Mouse (Mus musculus) embryonic fibroblast, embryonic 13.5 days (primary cell): ENCODE results near the gene Lrba. TPM values are rescaled to one million over a fixed set of nuclear protein-coding genes. Genes with fewer than 3 reads are reported as not detected.

Experiments used
- H3K27ac ChIP-seq: 2 replicates; pipeline ENCODE4 v1.5.1; 2012; ENCODE audit warnings: low read length, control low read depth, inconsistent platforms; ENCODE audit not compliant: insufficient read depth
- H3K4me1 ChIP-seq: 2 replicates; pipeline ENCODE4 v1.6.1; 2011; ENCODE audit warnings: low read length; ENCODE audit not compliant: control insufficient read depth, insufficient read depth
- H3K4me3 ChIP-seq: 2 replicates; pipeline ENCODE4 v1.5.1; 2011; ENCODE audit warnings: mild to moderate bottlenecking, control low read depth, low read length; ENCODE audit not compliant: insufficient read depth
- CTCF ChIP-seq: IDR thresholded peaks from 2 replicates; pipeline ENCODE4 v1.5.1; 2011; ENCODE audit warnings: mild to moderate bottlenecking, control low read depth, low read length, moderate library complexity, borderline replicate concordance; ENCODE audit not compliant: insufficient read depth
- POLR2A ChIP-seq: IDR thresholded peaks from 2 replicates; pipeline ENCODE4 v1.6.1; 2011; ENCODE audit warnings: low read depth, mild to moderate bottlenecking, control low read depth, low read length, moderate library complexity
- polyA plus RNA-seq: library from polyadenylated mRNA; stranded (reverse); fragments of >200 nt; gene quantifications from 2 replicates; pipeline ENCODE4 v1.2.4, GENCODE M21; 2011; ENCODE audit warnings: low read depth; ENCODE audit not compliant: missing spikeins, insufficient read length

The Lrba gene
- polyA plus RNA-seq, 1 experiment, result 17.8 TPM

DNA sequence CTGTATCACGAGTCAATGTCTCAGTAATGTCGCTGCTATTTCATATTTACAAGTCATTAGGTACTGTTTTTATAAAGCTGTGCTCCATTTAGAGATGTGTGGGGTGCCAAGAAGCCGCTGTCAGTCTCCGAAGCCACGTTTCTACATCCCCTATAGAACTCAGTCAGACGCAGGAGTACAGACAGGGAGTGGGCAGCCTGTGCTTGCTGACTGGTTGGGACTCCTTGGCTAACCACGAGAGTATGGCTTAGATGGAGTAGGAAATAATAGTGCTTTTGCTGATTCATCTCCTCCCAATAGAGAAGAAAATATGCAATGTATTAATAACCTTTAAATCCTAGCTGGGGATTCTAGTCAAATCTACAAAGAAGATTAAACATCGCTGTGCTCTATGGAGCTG, 576.4 kb downstream of the Lrba start:
- TF ChIP-seq POLR2A (no peak), CTCF (no peak)
- 0 out of 2 replicates have a peak, but pooled peaks cover 4% of the 10 kb centered on the region for H3K4me1 ChIP-seq
- H3K27ac ChIP-seq, result peak overlapping the region; percentile 19; the same call in 1 of the 2 replicates
- no peak overlapping the region for H3K4me3 ChIP-seq

DNA sequence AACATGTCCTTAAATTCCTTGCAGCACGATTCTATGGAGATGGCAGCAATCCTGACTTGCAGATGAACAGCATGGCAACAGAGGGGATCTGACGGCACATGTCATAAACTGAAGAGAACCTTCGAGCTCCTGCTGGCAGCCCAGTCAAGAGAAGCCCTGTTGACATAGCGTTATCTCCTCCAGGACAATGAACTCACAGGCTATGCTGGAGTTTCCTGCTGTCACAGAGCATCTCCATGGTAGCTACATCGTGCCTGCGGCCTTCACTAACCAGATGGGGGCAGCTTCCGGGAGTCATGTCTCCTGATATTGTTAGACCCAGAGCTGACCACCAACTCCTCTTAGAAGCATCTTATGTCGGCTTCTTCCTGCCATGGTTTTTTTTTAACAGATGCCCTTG, 578.3 kb downstream of the Lrba start:
- Histone ChIP-seq H3K4me1 (0 out of 2 replicates have a peak, but pooled peaks cover 4% of the 10 kb centered on the region), H3K27ac (no peak overlapping the region), H3K4me3 (no peak overlapping the region)
- TF ChIP-seq CTCF (no peak), POLR2A (no peak)

DNA sequence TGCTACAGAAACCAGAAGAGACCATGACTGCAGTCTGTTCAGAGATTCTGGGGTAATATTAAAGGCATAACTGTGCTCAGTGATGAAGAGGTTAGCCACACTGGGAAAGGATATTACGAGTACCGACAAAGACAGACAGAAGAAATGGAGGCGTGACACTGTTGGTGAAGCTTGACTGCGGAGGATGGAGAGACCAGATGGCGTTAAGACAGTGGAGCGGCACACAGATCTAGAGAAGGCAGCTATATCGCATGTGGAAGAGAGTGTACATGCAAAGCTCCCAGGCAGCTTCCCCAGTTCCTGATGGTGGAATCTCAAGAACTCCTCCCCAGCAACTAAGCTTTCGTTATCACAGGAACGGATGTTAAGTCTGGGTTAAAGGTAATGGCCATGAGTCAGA, 579.8 kb downstream of the Lrba start:
- no peak overlapping the region for H3K4me3 ChIP-seq
- TF ChIP-seq POLR2A (no peak), CTCF (no peak)

DNA sequence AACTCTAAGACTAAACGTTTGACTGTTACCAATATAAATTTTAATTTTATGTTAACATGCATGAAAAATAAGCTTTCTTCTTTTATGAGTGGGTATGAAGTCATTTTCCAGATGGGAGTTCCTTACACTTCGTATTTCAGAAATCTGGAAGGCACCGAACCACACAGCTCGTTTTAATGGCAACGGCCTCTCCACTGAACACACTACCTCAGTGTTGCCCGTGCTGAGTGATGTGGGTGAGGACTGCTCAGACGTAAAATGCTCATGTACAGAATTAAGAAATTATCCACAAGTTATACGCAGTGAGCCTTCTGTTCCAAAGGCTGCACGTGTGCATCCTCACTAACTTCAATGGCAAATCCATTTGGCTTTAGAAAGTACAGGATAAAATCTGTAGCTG, 582.4 kb downstream of the Lrba start:
- TF ChIP-seq CTCF (no peak), POLR2A (no peak)
- Histone ChIP-seq H3K4me1 (peaks cover 5% of the 10 kb centered on the region), H3K27ac (no peak overlapping the region), H3K4me3 (no peak overlapping the region)

More for the DNA sequence above, 579.8 kb downstream of the Lrba start:
- Histone ChIP-seq H3K27ac (no peak overlapping the region), H3K4me1 (peaks cover 5% of the 10 kb centered on the region; the same call in 1 of the 2 replicates)

DNA sequence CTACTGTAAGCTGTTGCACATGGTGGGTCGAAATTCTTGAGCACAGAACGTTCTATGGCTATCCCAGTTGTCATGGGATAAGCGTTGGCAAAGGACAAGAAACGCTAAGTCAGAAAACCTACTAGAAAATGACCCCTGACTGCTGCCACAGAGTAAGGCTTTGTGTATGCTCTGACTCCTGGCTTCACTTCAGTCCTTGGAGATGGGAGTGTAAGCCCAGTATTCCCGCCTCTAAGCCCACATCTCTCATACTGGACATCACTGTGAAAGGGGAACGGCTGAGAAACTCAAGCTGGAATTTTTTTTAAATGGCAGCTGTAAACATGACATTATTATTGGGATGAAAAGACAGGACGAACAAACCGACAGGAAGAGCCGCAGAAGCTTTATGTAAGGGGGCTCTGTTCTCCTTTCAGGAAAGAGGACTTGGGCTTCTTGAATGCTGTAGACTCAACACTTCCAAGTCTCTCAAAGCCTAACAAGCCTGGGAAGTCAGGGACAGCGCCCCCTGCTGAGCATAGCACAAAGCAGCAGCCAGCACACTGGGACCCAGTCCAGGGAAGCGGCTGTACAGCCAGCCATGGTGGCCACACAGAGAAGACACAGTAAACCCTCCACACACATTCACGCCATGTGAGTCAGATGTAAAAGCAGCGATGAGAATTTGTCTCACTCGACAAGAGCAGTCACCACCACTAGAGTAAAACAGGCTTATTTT, 583.4 kb downstream of the Lrba start:
- no peak overlapping the region for H3K4me3 ChIP-seq
- no peak overlapping the region for H3K27ac ChIP-seq
- H3K4me1 ChIP-seq, result peaks cover 5% of the 10 kb centered on the region
- peak; percentile 51; the same call in 1 of the 2 replicates for TF ChIP-seq CTCF
- TF ChIP-seq POLR2A, result no peak

DNA sequence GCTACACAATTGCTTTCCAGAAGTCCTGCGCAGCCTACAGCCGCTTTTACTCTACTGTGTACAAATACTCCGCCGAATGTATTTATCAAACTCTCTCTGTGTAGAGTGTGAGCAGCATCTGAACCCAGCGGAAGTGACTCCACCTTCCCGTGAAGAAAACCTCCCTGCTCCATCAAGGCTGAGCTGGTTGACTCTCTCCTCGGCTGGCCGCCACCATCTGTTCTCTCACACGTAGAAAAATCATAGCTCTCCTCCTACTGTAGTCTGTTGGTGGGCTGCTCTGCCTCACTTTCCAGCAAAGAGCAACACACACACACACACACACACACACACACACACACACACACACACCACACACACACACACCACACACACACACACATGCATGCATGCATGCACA, 584.7 kb downstream of the Lrba start:
- no peak for TF ChIP-seq POLR2A
- TF ChIP-seq CTCF, result no peak
- peak overlapping the region; percentile 91 for H3K27ac ChIP-seq
- H3K4me1 ChIP-seq, result peaks cover 5% of the 10 kb centered on the region
- no peak overlapping the region for H3K4me3 ChIP-seq

DNA sequence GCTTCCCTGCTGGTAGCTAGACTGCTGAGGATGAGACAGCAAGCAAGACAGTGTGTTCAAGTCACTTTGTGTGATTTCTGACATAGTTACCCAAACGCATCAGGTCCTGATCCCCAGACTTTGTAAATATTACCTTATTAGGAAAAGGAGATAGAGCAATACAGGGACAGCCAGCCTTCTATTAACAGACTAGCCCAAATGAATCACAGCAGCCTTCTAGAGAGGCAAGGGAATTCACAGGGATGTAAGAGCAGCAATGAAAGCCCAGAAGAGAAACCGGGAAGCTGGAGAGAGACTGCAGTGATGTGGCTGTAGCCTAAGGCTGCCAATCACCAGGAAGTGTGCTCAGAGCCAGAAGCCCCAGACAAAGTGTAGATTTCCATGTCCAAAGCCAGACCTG, 585.2 kb downstream of the Lrba start:
- no peak overlapping the region for H3K4me3 ChIP-seq
- TF ChIP-seq CTCF (no peak), POLR2A (no peak)
- peaks cover 5% of the 10 kb centered on the region for H3K4me1 ChIP-seq
- H3K27ac ChIP-seq, result peak overlapping the region; percentile 91

DNA sequence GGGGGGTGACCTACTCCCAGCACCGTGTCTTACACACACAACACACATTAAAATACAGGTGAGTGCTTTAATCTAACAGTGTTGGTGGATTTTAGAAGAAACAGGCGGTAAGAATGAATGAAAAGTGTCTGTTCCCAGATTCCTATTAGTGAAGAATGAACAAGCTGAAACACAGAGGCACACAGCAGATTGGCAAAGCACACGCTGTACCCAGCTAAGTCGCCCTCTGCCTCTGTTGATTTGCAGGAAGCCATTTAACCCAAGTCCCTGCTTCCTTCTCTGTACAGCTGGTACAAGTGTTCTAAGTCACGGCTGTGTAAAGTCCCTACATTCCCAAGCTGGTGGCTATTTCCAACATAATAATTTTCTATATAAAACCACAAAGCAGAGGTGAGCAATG, 586.4 kb downstream of the Lrba start:
- peaks cover 5% of the 10 kb centered on the region for H3K4me1 ChIP-seq
- no peak overlapping the region for H3K27ac ChIP-seq
- no peak overlapping the region for H3K4me3 ChIP-seq
- TF ChIP-seq POLR2A, result no peak
- TF ChIP-seq CTCF, result no peak

DNA sequence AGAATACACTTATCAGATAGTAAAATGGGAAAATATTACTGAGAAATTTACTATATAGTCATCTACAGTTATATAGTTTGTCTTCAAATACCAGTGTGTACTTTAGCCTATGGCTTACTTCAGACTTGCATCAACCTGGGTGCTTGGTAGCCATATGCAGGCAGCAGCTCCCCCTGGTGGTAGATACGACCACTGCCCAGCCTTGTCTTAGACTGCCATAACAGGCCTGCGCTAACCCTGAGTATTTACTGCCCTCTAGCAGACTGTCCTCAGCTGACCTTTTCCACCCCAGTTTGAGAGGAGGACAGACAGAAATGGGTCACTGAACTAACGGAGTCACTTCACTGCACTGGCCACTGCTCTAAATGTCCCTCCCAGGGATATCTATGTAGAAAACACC, 588.2 kb downstream of the Lrba start:
- Histone ChIP-seq H3K4me1 (peaks cover 5% of the 10 kb centered on the region), H3K4me3 (no peak overlapping the region), H3K27ac (no peak overlapping the region)
- TF ChIP-seq CTCF (peak; percentile 88), POLR2A (no peak)

DNA sequence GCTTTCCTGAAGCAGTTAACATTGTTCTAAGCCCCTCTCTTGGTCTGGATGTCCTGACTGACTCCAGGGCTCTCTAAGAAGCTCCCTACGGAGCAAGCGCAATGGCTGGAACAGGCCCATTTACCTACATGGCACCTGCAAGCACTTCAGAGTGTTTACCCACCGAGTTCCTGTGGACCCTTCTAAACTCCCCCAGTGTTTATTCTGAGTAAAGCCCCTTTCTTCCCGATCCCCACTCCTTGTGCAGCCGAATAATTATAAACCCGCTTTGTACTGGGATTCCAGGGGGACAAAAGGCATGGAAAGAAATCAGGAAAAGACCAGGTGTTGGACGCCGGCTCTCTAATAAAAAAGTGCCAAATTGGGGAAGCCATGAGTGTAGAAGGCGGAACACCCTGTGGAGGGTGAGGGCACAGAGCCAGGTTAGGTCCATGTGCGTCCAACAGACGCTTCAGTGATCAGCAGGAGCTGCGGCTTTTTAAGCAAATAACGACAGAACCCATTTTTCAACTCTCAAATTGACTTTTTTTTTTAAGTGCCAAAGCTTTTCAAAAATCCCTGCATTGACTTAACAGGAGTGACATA, 593.6 kb downstream of the Lrba start:
- Histone ChIP-seq H3K27ac (no peak overlapping the region), H3K4me1 (no peaks in the 10 kb centered on the region), H3K4me3 (no peak overlapping the region)
- TF ChIP-seq POLR2A (no peak), CTCF (no peak)
